Mouse (Mus musculus): ENCODE measurements around the gene Kcnd2.

DNA sequence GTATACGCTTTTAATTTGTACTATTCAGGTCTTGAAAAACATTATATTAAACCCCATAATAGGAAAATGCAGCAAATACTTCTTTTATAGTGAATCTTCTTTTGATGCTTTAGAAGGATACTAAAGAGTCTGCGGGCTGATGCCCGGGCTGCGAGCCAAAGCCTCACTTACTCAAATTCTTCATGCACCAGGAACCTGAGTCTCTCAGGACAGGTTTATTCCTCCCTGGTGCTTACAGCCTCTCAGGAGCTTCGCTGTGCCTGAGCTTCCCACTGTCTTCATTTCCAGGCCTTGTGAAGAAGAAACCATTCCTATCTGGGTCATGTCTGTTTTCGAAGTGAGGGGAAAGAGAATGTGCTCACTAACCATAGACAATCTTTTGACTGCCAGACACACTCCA lies 106.1 kb downstream of the Kcnd2 start:
- TF ChIP-seq CTCF (IDR thresholded peaks at IDR 0.05; ENCODE audit: low read depth, low read length) (no peak), TAL1 (conservative IDR thresholded peaks at IDR 0.05; ENCODE audit: low read depth, low read length) (no peak)

Measured in G1E (cell line).